Comparison of ENCODE assay signal across 8 mouse cellular contexts in genomic region chr11:119228091-119228781, GRCm38 (mm10). TPM values are rescaled to one million over a fixed set of nuclear protein-coding genes. Genes with fewer than 3 reads are reported as not detected.
DNase-seq lines count a peak whose midpoint lies in the region; ATAC-seq and TF ChIP-seq lines count a peak whose summit lies in the region.

Tbc1d16 (minus strand) TSS chr11:119228499.
Ccdc40 (plus strand) TSS chr11:119228572.

- under 1% methylated on average over 66 of the region's 66 CpGs for WGBS in embryonic facial prominence, embryonic 10.5 days
- WGBS in heart, embryonic 13.5 days = under 1% methylated on average over 65 of the region's 66 CpGs
- 1% methylated on average over 66 of the region's 66 CpGs for WGBS in kidney, embryonic 15.5 days
- under 1% methylated on average over 51 of the region's 66 CpGs for whole genome bisulfite sequencing in liver, postnatal 0 days (ENCODE audit: insufficient replicate concordance)
- WGBS in neural tube, embryonic 11.5 days = under 1% methylated on average over 38 of the region's 66 CpGs

- H3K36me3 ChIP-seq in embryonic facial prominence, embryonic 10.5 days (replicated peaks) = peaks cover 26% of the 10 kb centered on the region
- H3K36me3 ChIP-seq in heart, embryonic 13.5 days = no peaks in the 10 kb centered on the region
- H3K36me3 ChIP-seq in kidney, embryonic 15.5 days = no peaks in the 10 kb centered on the region
- no peaks in the 10 kb centered on the region for H3K36me3 ChIP-seq in liver, postnatal 0 days (replicated peaks; ENCODE audit: insufficient read depth, low read length)
- no peaks in the 10 kb centered on the region for H3K36me3 ChIP-seq in neural tube, embryonic 11.5 days (ENCODE audit: control insufficient read depth, insufficient read depth, low read length)

- peak within 1 kb of the TSS; percentile 88 for H3K4me3 ChIP-seq in embryonic facial prominence, embryonic 10.5 days
- H3K4me3 ChIP-seq in heart, embryonic 13.5 days = peak within 1 kb of the TSS; percentile 80
- peak within 1 kb of the TSS; percentile 70 for H3K4me3 ChIP-seq in kidney, embryonic 15.5 days (replicated peaks)
- peak within 1 kb of the TSS; percentile 65 for H3K4me3 ChIP-seq in liver, postnatal 0 days (ENCODE audit: low read depth, low read length)
- H3K4me3 ChIP-seq in neural tube, embryonic 11.5 days (ENCODE audit: low read depth, low read length) = peak within 1 kb of the TSS; percentile 80

- peak within 1 kb of the TSS; percentile 100 for H3K4me2 ChIP-seq in heart, embryonic 13.5 days
- H3K4me2 ChIP-seq in kidney, embryonic 15.5 days = peak within 1 kb of the TSS; percentile 89
- H3K4me2 ChIP-seq in liver, postnatal 0 days (ENCODE audit: low read depth, low read length) = peak within 1 kb of the TSS; percentile 86
- peak within 1 kb of the TSS; percentile 97 for H3K4me2 ChIP-seq in neural tube, embryonic 11.5 days (ENCODE audit: low read depth)

- peak within 1 kb of the TSS; percentile 91 for H3K9ac ChIP-seq in heart, embryonic 13.5 days
- peak within 1 kb of the TSS; percentile 84 for H3K9ac ChIP-seq in kidney, embryonic 15.5 days
- peak within 1 kb of the TSS; percentile 70 for H3K9ac ChIP-seq in liver, postnatal 0 days (replicated peaks)
- H3K9ac ChIP-seq in neural tube, embryonic 11.5 days (ENCODE audit: low read length) = peak within 1 kb of the TSS; percentile 88

- peak; percentile 82 for DNase-seq in CD4-positive helper T cell, adult 2 months (ENCODE audit: low read depth, low spot score)
- peak; percentile 87 for DNase-seq in adrenal gland, adult 2 months
- peak; percentile 92 for DNase-seq in embryonic facial prominence, embryonic 10.5 days (ENCODE audit: low spot score)
- peak; percentile 82 for DNase-seq in liver, postnatal 0 days
- DNase-seq in neural tube, embryonic 11.5 days (ENCODE audit: low spot score) = peak; percentile 92
- DNase-seq in thymus, postnatal 25 days = peak; percentile 68

- no peaks in the 10 kb centered on the region for H3K9me3 ChIP-seq in embryonic facial prominence, embryonic 10.5 days
- no peaks in the 10 kb centered on the region for H3K9me3 ChIP-seq in heart, embryonic 13.5 days
- no peaks in the 10 kb centered on the region for H3K9me3 ChIP-seq in kidney, embryonic 15.5 days (replicated peaks)
- H3K9me3 ChIP-seq in liver, postnatal 0 days (ENCODE audit: low read length) = no peaks in the 10 kb centered on the region
- H3K9me3 ChIP-seq in neural tube, embryonic 11.5 days (ENCODE audit: control insufficient read depth, low read length) = no peaks in the 10 kb centered on the region

- ATAC-seq in heart, embryonic 13.5 days (ENCODE audit: extremely low read depth, insufficient number of reproducible peaks, low FRiP score, low TSS enrichment) = peak; percentile 53; the same call in 1 of the 2 replicates
- ATAC-seq in kidney, embryonic 15.5 days (replicated peaks; ENCODE audit: low FRiP score) = peak; percentile 91
- peak; percentile 93 for ATAC-seq in liver, postnatal 0 days
- ATAC-seq in neural tube, embryonic 11.5 days (ENCODE audit: insufficient read depth, low FRiP score, low TSS enrichment) = peak; percentile 86

- TF ChIP-seq EP300 in liver, postnatal 0 days (IDR thresholded peaks at IDR 0.05; ENCODE audit: low read depth) = no peak

- peaks cover 69% of the 10 kb centered on the region for H3K4me1 ChIP-seq in embryonic facial prominence, embryonic 10.5 days
- peaks cover 39% of the 10 kb centered on the region for H3K4me1 ChIP-seq in heart, embryonic 13.5 days
- peaks cover 50% of the 10 kb centered on the region for H3K4me1 ChIP-seq in kidney, embryonic 15.5 days
- H3K4me1 ChIP-seq in liver, postnatal 0 days (ENCODE audit: insufficient read depth) = peaks cover 15% of the 10 kb centered on the region
- H3K4me1 ChIP-seq in neural tube, embryonic 11.5 days (ENCODE audit: control insufficient read depth, insufficient read depth, low read length) = peaks cover 28% of the 10 kb centered on the region

- H3K27ac ChIP-seq in embryonic facial prominence, embryonic 10.5 days (replicated peaks) = peak within 1 kb of the TSS; percentile 93
- H3K27ac ChIP-seq in heart, embryonic 13.5 days (replicated peaks) = peak within 1 kb of the TSS; percentile 47
- peak within 1 kb of the TSS; percentile 28; the same call in 1 of the 2 replicates for H3K27ac ChIP-seq in kidney, embryonic 15.5 days
- peak within 1 kb of the TSS; percentile 80 for H3K27ac ChIP-seq in liver, postnatal 0 days (ENCODE audit: low read depth)
- peak within 1 kb of the TSS; percentile 89 for H3K27ac ChIP-seq in neural tube, embryonic 11.5 days (ENCODE audit: low read depth, low read length)

- TF ChIP-seq CTCF in liver, postnatal 0 days (IDR thresholded peaks at IDR 0.05; ENCODE audit: low read depth) = no peak

- no peaks in the 10 kb centered on the region for H3K27me3 ChIP-seq in embryonic facial prominence, embryonic 10.5 days (replicated peaks; ENCODE audit: low read depth, poor library complexity, severe bottlenecking)
- H3K27me3 ChIP-seq in heart, embryonic 13.5 days (replicated peaks) = peaks cover 17% of the 10 kb centered on the region
- peaks cover 8% of the 10 kb centered on the region; the same call in 1 of the 2 replicates for H3K27me3 ChIP-seq in kidney, embryonic 15.5 days
- H3K27me3 ChIP-seq in liver, postnatal 0 days (ENCODE audit: insufficient read depth, low read length) = peaks cover 27% of the 10 kb centered on the region
- no peaks in the 10 kb centered on the region for H3K27me3 ChIP-seq in neural tube, embryonic 11.5 days (ENCODE audit: control insufficient read depth, insufficient read depth, low read length)

RNA-seq across cellular contexts. Expression of gene Tbc1d16, which starts in this region (rescaled TPM):
- total RNA-seq in adrenal gland, adult 2 months (2021) = 10 to 100 TPM; 12.8 to 24.5 TPM
- 6.2 and 7.3 TPM in 2 replicates for polyA plus RNA-seq in adrenal gland, adult 2 months (2012; rRNA removed)
- 25.3 and 25.5 TPM in 2 replicates for polyA plus RNA-seq in embryonic facial prominence, embryonic 10.5 days (2016; fragmentation: Nextera tagmentation; extraction: Ambion mirVana)
- 9.6 and 9.7 TPM in 2 replicates for polyA plus RNA-seq in heart, embryonic 13.5 days (2015; fragmentation: Nextera tagmentation; extraction: Ambion mirVana)
- 12.8 and 15.0 TPM in 2 replicates for polyA plus RNA-seq in kidney, embryonic 15.5 days (2015; fragmentation: Nextera tagmentation; extraction: Ambion mirVana)
- 1.0 and 1.5 TPM in 2 replicates for polyA plus RNA-seq in liver, postnatal 0 days (2015; fragmentation: Nextera tagmentation; extraction: Ambion mirVana)
- polyA plus RNA-seq in neural tube, embryonic 11.5 days (2014; fragmentation: Nextera tagmentation; extraction: Ambion mirVana) = 15.2 and 16.8 TPM in 2 replicates

RNA-seq across cellular contexts. Expression of gene Ccdc40, which starts in this region (rescaled TPM):
- total RNA-seq in adrenal gland, adult 2 months (2021) = under 1 TPM; 0.26 to 0.83 TPM
- 0.34 and 1.1 TPM in 2 replicates for polyA plus RNA-seq in adrenal gland, adult 2 months (2012; rRNA removed)
- polyA plus RNA-seq in embryonic facial prominence, embryonic 10.5 days (2016; fragmentation: Nextera tagmentation; extraction: Ambion mirVana) = 16.4 and 19.5 TPM in 2 replicates
- polyA plus RNA-seq in heart, embryonic 13.5 days (2015; fragmentation: Nextera tagmentation; extraction: Ambion mirVana) = 1.5 and 3.1 TPM in 2 replicates
- polyA plus RNA-seq in kidney, embryonic 15.5 days (2015; fragmentation: Nextera tagmentation; extraction: Ambion mirVana) = 4.6 and 6.5 TPM in 2 replicates
- 0.89 and 0.95 TPM in 2 replicates for polyA plus RNA-seq in liver, postnatal 0 days (2015; fragmentation: Nextera tagmentation; extraction: Ambion mirVana)
- 14.8 and 15.3 TPM in 2 replicates for polyA plus RNA-seq in neural tube, embryonic 11.5 days (2014; fragmentation: Nextera tagmentation; extraction: Ambion mirVana)

Comparison
In these comparisons a context has a peak if more than half of its experiments do, and no peak if none do; other contexts are left out.
1. Peak in every context shown above with its lines: DNase-seq, ATAC-seq, H3K4me3 ChIP-seq and H3K27ac ChIP-seq.
2. H3K27ac ChIP-seq: peak in every context shown above with its lines; median percentile 93 in embryonic facial prominence, embryonic 10.5 days; 89 in neural tube, embryonic 11.5 days; 80 in liver, postnatal 0 days; 47 in heart, embryonic 13.5 days; 28 in kidney, embryonic 15.5 days.